Mouse (Mus musculus) cerebellum, adult (tissue): ENCODE measurements around the gene Hira.
"Not testable (repeated sequence)": the region's sequence is repeated elsewhere in the genome, so short reads cannot be mapped to it uniquely, and the experiment has no call there.

Experiments used
- ATAC-seq: cut with Nextera tagmentation; 2 replicates; pipeline ENCODE4 v1.9.2; 2017; ENCODE audit warnings: mild to moderate bottlenecking, moderate library complexity, mixed read lengths; ENCODE audit not compliant: insufficient number of reproducible peaks, low FRiP score, low TSS enrichment

Gene Hira

GRCm38 (mm10) chr16:18876442-18877308, at the start of gene Hira, which contains the start of gene Mrpl40:
Gene Hira (plus strand): TSS chr16:18877037.
Gene Mrpl40 (minus strand): TSS chr16:18876862.
- peak; percentile 82 for ATAC-seq

- no peak for ATAC-seq
These were observed 48.2 kb upstream of the Hira start for GRCm38 (mm10) chr16:18828630-18829029.

DNA sequence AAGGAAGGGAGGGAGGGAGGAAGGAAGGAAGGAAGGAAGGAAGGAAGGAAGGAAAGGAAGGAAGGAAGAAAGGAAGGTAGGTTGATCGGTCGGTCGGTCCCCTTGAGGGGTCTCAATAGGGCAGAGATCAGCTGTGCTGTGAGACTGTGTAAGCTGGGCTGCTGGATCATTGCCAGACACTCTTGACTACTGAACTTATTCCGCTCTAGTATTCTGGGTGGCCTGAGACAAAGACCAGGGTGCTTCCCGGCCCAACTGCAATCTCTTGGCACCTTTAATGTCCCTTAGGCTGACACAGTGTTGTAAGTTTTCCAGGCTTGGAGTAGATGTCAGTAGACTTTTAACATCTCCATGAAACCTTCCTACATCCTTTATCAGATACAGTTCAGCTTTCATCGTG, 47.7 kb upstream of the Hira start:
- no peak for ATAC-seq

GRCm38 (mm10) chr16:18833486-18833885, 43.4 kb upstream of the Hira start:
- no peak for ATAC-seq

DNA sequence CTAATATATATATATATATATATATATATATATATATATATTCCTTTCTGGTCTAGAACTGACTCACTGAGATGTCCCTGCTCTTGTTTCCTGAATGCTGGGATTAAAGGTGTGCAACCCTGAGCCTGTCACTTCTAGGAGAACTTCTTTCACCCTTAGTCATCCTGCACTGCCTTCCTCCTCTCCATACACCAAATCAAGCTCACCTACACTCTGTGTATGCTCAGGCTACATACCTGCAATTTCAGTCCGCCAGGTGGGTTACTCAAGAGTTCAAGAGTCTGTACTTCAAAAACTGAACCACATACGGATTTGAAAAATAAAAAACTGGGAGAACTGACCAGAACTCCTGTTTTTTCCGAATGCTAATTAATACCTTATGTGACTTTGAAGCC, 40.8 kb upstream of the Hira start:
- ATAC-seq: peak; percentile 4; the same call in 1 of the 2 replicates

DNA sequence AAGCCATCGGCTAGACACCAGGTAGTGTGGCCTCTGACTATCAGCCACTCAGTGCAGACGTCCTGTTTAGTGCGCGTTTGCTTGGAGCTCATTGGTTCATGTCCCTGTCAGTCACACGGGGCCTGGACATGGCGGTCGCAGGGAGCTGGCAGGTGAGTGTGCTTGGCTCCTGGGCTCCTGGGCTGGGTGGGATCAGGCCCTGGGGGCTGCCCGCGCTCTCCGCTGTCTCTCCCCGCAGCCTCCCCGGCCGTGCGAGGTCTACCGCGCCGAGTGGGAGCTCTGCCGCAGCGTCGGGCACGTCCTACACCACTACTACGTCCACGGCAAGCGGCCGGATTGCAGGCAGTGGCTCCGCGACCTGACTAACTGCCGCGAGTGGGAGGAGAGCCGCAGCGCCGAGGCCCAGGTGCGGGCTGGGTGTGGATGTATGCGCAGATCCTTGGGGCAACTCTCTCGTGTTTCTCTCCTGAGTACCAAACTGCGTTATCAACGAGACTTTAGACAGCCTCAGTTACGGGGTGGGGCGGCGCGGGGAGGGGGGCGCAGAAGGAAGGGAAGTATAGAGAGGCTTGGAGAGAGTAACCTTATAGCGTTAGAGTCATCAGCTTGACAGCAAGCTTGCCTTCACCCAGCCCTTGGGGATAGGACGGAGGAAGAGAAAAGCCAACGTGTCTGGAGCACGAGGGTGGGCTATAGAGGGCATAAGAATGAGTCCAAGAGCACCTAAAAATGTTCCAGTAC, 40.2 kb upstream of the Hira start, which contains the start of the genes 2510002D24Rik and Gm28539:
Gene 2510002D24Rik (plus strand): TSS at position 111 of the 741 bp plus-strand sequence.
Gene Gm28539 (plus strand): TSS at position 117 of the 741 bp plus-strand sequence.
- ATAC-seq: peak; percentile 99

- ATAC-seq: no peak
These were observed 38.5 kb upstream of the Hira start for GRCm38 (mm10) chr16:18838346-18838745.

- ATAC-seq: no peak
These were observed 30.5 kb upstream of the Hira start for GRCm38 (mm10) chr16:18846301-18846820.

- not testable (repeated sequence) for ATAC-seq
These were observed 27.2 kb upstream of the Hira start for GRCm38 (mm10) chr16:18849521-18850190.

DNA sequence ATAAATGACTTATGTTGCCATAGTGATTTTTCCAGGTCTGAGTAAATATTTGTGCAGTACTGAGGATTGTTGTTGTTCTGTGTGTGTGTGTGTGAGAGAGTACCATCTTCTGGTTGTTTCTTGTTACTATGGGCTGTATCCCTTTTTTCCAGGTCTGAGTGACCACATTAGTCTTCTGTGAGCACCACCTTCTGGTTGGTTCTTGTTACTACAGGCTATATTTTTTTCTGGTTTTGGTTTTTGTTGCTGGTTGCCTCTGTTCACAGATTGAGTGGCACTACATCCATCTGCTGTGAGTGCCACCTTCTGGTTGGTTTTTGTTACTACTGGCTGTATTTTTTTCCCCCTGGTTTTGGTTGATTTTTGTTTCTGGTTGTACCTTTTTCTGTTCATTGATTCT, 18.3 kb upstream of the Hira start:
- peak; percentile 66 for ATAC-seq

- ATAC-seq: no peak
These were observed 16.7 kb upstream of the Hira start for GRCm38 (mm10) chr16:18860186-18860585.

- ATAC-seq: not testable (repeated sequence)
These were observed 6.3 kb upstream of the Hira start for GRCm38 (mm10) chr16:18870495-18870894.

GRCm38 (mm10) chr16:18876091-18876441, 771 bp upstream of the Hira start:
- no peak for ATAC-seq

DNA sequence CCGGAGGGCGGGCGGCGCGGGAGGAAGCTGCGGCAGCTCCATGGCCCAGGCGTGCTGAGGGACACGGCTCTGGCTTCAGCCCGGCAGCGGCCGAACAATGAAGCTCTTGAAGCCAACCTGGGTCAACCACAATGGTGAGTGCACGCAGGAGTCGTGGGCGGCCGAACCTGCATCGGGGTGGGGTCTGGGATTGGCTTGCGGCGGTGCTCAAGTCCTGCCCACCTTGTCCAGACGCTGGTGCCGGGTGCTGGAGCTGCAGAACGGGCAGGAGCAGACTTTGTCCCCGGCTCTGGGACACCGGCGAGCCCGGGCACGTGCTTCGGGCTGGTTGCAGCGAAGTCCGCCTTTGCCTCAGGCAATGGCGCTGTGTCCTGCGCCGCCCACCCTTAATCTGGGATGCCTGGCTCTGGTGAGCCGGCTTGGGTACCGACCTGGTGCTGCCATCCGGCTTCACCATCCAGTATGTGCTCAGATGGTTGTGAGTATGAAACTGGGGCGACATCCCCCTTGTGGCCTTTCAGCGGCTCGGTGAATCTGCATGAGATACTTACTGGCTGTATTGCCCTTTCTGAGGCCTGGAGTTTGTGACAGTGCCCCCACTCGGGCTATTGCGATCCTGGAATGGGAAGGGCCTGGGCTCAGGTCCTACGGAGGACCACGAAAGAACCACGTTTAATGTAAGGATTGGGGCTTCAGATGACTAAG, 701 bp downstream of the Hira start:
- peak; percentile 10; the same call in 1 of the 2 replicates for ATAC-seq

DNA sequence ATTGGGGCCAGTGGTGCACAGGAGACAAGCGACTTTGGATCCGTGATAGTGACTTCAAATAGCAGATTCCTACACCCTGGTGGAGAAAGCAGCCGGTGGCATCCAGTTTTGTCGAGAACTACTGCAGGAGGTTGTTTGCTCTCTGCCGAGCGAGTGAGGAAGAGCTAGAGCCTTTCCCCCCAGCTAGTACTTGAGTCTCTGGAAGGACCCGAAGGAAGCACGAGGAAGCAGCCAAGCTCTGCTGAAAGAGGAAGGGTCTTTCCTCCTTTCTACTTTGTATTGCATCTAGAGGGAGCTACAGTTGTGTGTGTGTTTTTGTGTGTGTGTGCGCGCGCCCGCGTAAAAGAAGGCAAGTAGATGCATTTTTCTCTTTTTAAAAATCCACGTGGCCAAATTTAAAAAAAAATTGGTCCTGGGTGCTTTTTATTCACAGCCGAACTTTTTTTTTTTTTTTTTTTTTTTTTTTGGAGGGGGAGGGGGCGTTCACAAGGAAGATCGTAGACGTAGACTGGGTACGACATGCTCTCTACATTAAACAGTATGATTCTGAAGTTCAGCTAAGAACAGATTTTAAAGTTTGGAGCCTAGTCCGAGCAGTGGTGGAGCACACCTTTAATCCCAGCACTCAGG, 1.4 kb downstream of the Hira start:
- no peak for ATAC-seq

GRCm38 (mm10) chr16:18884044-18884443, 7.2 kb downstream of the Hira start:
- no peak for ATAC-seq

DNA sequence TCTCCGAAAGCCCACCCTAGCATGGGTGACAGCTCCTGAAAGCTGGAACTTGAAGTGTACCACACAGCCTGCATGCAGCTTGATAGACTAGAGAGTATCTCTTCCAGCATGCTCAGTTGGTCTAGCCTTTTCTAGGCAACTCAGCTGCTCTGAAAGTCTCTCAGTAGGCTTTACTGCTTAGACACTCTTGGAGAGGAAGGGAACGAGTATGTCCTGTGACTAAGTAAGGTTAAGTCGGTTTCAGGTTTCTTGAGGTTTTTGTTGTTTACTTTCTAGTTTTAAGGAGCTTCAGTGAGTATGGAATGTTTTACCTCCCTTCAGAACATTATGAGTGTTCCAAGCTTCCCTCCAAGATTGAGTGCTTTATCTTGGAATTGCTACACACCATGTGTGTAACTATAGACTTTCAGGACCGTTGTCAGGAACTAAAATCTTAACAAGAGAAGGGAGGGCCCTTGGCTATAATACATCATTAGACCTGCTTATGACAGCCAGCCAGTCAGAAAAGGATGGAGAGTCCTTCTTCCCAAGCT, 17.1 kb downstream of the Hira start:
- ATAC-seq: no peak

DNA sequence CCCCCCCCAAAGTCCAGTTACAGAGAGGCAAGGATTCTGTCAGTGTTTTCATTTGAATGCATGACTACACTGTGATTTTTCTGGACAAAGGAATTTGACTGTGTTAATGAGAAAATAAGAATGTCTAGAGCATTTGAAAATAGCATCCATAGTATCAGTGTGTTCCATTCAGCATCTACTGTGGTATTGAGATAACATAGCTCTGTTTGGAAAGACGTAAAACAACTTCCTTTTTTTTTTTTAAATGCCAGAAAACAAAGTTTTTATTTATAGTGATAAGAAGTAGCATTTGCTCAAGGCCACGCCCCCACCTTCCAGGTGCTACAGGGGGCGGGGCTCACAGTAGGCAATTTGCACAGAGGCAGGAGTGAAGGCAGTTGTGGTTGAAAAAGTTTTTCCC, 18.4 kb downstream of the Hira start:
- ATAC-seq: no peak

DNA sequence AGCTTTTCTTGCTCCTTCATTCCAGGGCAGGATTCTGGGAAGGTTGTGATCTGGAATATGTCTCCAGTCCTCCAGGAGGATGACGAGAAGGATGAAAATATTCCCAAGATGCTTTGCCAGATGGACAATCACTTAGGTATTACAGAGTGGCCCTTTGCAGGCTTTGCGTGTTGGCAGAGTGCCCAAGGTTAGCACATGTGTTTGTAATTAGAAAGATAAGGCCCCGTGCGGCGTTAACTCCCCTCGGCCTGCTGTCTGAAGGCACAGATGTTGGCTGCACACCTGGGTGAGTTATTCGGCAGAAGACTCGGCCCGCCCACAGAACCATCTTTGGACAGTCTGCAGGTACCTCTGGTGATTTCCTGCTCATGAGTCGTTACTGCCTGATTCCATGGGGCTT, 19.6 kb downstream of the Hira start:
- no peak for ATAC-seq
